20 mouse cellular contexts compared by ENCODE assay signal in genomic region chr1:179143154-179143832, GRCm38 (mm10).
DNase-seq lines count a peak whose midpoint lies in the region; ATAC-seq and TF ChIP-seq lines count a peak whose summit lies in the region.
"Had no signal": no experiment of that assay in that cellular context is flagged by ENCODE, and none has a peak within 500 bp of the region (broad histone marks: within the 10 kb centered on the region; RNA-seq: fewer than 3 reads in every experiment).

No protein-coding gene starts in this region.

- H3K36me3 ChIP-seq in kidney, embryonic 16.5 days (ENCODE audit: insufficient read depth, low read length): no peaks in the 10 kb centered on the region
- H3K36me3 ChIP-seq in kidney, adult 2 months (ENCODE audit: control insufficient read depth, insufficient read depth, low read length): no peaks in the 10 kb centered on the region
- H3K36me3 ChIP-seq in embryonic facial prominence, embryonic 13.5 days: no peaks in the 10 kb centered on the region
- no peaks in the 10 kb centered on the region for H3K36me3 ChIP-seq in neural tube, embryonic 15.5 days
- H3K36me3 ChIP-seq in hindbrain, embryonic 16.5 days (ENCODE audit: control insufficient read depth, insufficient read depth, low read length): no peaks in the 10 kb centered on the region
- H3K36me3 ChIP-seq: heart, embryonic 13.5 days; liver, embryonic 13.5 days; lung, embryonic 15.5 days; midbrain, embryonic 12.5 days had no signal

- no peak for TF ChIP-seq POLR2A in kidney, adult 2 months (IDR thresholded peaks at IDR 0.05; ENCODE audit: low read depth, low read length)

- H3K4me1 ChIP-seq in kidney, embryonic 16.5 days (ENCODE audit: insufficient read depth, low read length): peaks cover 18% of the 10 kb centered on the region
- no peaks in the 10 kb centered on the region for H3K4me1 ChIP-seq in kidney, adult 2 months (ENCODE audit: control insufficient read depth, insufficient read depth, low read length)
- peaks cover 74% of the 10 kb centered on the region for H3K4me1 ChIP-seq in embryonic facial prominence, embryonic 13.5 days
- H3K4me1 ChIP-seq in neural tube, embryonic 15.5 days: peaks cover 16% of the 10 kb centered on the region
- H3K4me1 ChIP-seq in hindbrain, embryonic 16.5 days (ENCODE audit: control insufficient read depth, insufficient read depth, low read depth, low read length): no peaks in the 10 kb centered on the region; the same call in 1 of the 2 replicates
- H3K4me1 ChIP-seq: liver, embryonic 13.5 days; lung, embryonic 15.5 days had no signal

- peak; percentile 74 for ATAC-seq in kidney, embryonic 16.5 days (ENCODE audit: low FRiP score, low TSS enrichment)
- ATAC-seq in embryonic facial prominence, embryonic 13.5 days (ENCODE audit: insufficient number of reproducible peaks, insufficient read depth, low FRiP score, low TSS enrichment, low read depth): no peak
- ATAC-seq in neural tube, embryonic 15.5 days (ENCODE audit: low FRiP score): peak; percentile 55; the same call in 1 of the 2 replicates
- ATAC-seq in hindbrain, embryonic 16.5 days: no peak
- ATAC-seq: forebrain, postnatal 0 days; Patski had no signal

- TF ChIP-seq CTCF in kidney, adult 2 months (conservative IDR thresholded peaks at IDR 0.05; ENCODE audit: insufficient read depth, insufficient read length, low read depth, low read length): no peak
- TF ChIP-seq CTCF in left cerebral cortex, adult 2 months (IDR thresholded peaks at IDR 0.05): no peak

- H3K27ac ChIP-seq in kidney, embryonic 16.5 days (ENCODE audit: low read length): peak overlapping the region; percentile 80
- no peak overlapping the region for H3K27ac ChIP-seq in kidney, adult 2 months (ENCODE audit: insufficient read depth, low read depth, low read length)
- peak overlapping the region; percentile 82 for H3K27ac ChIP-seq in embryonic facial prominence, embryonic 13.5 days
- no peak overlapping the region for H3K27ac ChIP-seq in neural tube, embryonic 15.5 days (replicated peaks)
- H3K27ac ChIP-seq in hindbrain, embryonic 16.5 days (ENCODE audit: low read depth, low read length): no peak overlapping the region
- no peak overlapping the region for H3K27ac ChIP-seq in left cerebral cortex, adult 2 months
- H3K27ac ChIP-seq: gastrocnemius, adult 2 months; heart, embryonic 13.5 days; liver, embryonic 13.5 days; lung, embryonic 15.5 days; midbrain, embryonic 12.5 days had no signal

- intact Hi-C loops in left cerebral cortex, adult 2 months (cut with DNase I): loop anchor here (5.0 kb wide), 4 partner anchors 89 to 456 kb away; no protein-coding TSS in a partner anchor

- H3K4me3 ChIP-seq in kidney, embryonic 16.5 days (ENCODE audit: low read length): no peak overlapping the region
- H3K4me3 ChIP-seq in kidney, adult 2 months (ENCODE audit: insufficient read depth, low read depth, low read length): no peak overlapping the region
- no peak overlapping the region for H3K4me3 ChIP-seq in embryonic facial prominence, embryonic 13.5 days
- H3K4me3 ChIP-seq in neural tube, embryonic 15.5 days (replicated peaks): no peak overlapping the region
- H3K4me3 ChIP-seq in hindbrain, embryonic 16.5 days (ENCODE audit: low read length): no peak overlapping the region
- H3K4me3 ChIP-seq in left cerebral cortex, adult 2 months: no peak overlapping the region
- H3K4me3 ChIP-seq: gastrocnemius, adult 2 months; heart, embryonic 13.5 days; liver, embryonic 13.5 days; lung, embryonic 15.5 days; midbrain, embryonic 12.5 days had no signal

- H3K9me3 ChIP-seq in kidney, embryonic 16.5 days (ENCODE audit: low read length): no peaks in the 10 kb centered on the region
- H3K9me3 ChIP-seq in embryonic facial prominence, embryonic 13.5 days: no peaks in the 10 kb centered on the region
- H3K9me3 ChIP-seq in neural tube, embryonic 15.5 days (replicated peaks): no peaks in the 10 kb centered on the region
- no peaks in the 10 kb centered on the region for H3K9me3 ChIP-seq in hindbrain, embryonic 16.5 days (ENCODE audit: control insufficient read depth, low read length)
- H3K9me3 ChIP-seq: heart, embryonic 13.5 days; liver, embryonic 13.5 days; lung, embryonic 15.5 days; midbrain, embryonic 12.5 days had no signal

- H3K4me2 ChIP-seq in kidney, embryonic 16.5 days (replicated peaks; ENCODE audit: low read depth, low read length): no peak overlapping the region
- H3K4me2 ChIP-seq in embryonic facial prominence, embryonic 13.5 days: no peak overlapping the region
- H3K4me2 ChIP-seq in neural tube, embryonic 15.5 days: no peak overlapping the region
- no peak overlapping the region for H3K4me2 ChIP-seq in hindbrain, embryonic 16.5 days (ENCODE audit: low read length)
- H3K4me2 ChIP-seq: heart, embryonic 13.5 days; liver, embryonic 13.5 days; lung, embryonic 15.5 days; midbrain, embryonic 12.5 days had no signal

- no peaks in the 10 kb centered on the region for H3K27me3 ChIP-seq in kidney, embryonic 16.5 days (ENCODE audit: insufficient read depth, low read length)
- H3K27me3 ChIP-seq in kidney, adult 2 months (replicated peaks; ENCODE audit: control insufficient read depth, insufficient read depth, low read length): no peaks in the 10 kb centered on the region
- no peaks in the 10 kb centered on the region for H3K27me3 ChIP-seq in embryonic facial prominence, embryonic 13.5 days
- H3K27me3 ChIP-seq in neural tube, embryonic 15.5 days (replicated peaks): 0 out of 2 replicates have a peak, but pooled peaks cover 4% of the 10 kb centered on the region
- H3K27me3 ChIP-seq in hindbrain, embryonic 16.5 days (replicated peaks; ENCODE audit: control insufficient read depth, insufficient read depth, low read length): no peaks in the 10 kb centered on the region
- H3K27me3 ChIP-seq: heart, embryonic 13.5 days; liver, embryonic 13.5 days; lung, embryonic 15.5 days; Patski had no signal

- H3K9ac ChIP-seq in kidney, embryonic 16.5 days (replicated peaks; ENCODE audit: low read length): no peak overlapping the region
- no peak overlapping the region for H3K9ac ChIP-seq in embryonic facial prominence, embryonic 13.5 days
- H3K9ac ChIP-seq in neural tube, embryonic 15.5 days (replicated peaks): no peak overlapping the region
- H3K9ac ChIP-seq in hindbrain, embryonic 16.5 days (ENCODE audit: low read depth, low read length): no peak overlapping the region
- H3K9ac ChIP-seq: forebrain, postnatal 0 days; heart, embryonic 13.5 days; liver, embryonic 13.5 days; lung, embryonic 15.5 days; midbrain, embryonic 12.5 days had no signal

- no peak for DNase-seq in kidney, adult 2 months
- peak; percentile 85 for DNase-seq in hindlimb bud, embryonic 11.5 days (ENCODE audit: extremely low spot score, low read depth, low spot score)
- no peak for DNase-seq in left cerebral cortex, adult 2 months (ENCODE audit: extremely low spot score in 1 of 2, low spot score in 2 of 2)
- DNase-seq in lung, postnatal 14 days: no peak
- DNase-seq: adrenal gland, postnatal 14 days; cerebellum, adult 8-10 months; forebrain, postnatal 0 days; gastrocnemius, adult 2 months; heart, postnatal 36 days; liver, embryonic 13.5 days; right cerebral cortex, adult 18-20 months; thymus, postnatal 25 days had no signal

- 27% methylated on average over 11 of the region's 11 CpGs for WGBS in kidney, embryonic 16.5 days
- WGBS in kidney, adult 2 months: 75% methylated on average over 11 of the region's 11 CpGs
- WGBS in embryonic facial prominence, embryonic 13.5 days: 35% methylated on average over 11 of the region's 11 CpGs
- 42% methylated on average over 11 of the region's 11 CpGs for WGBS in neural tube, embryonic 15.5 days
- 76% methylated on average over 11 of the region's 11 CpGs for WGBS in hindbrain, embryonic 16.5 days

Comparison
In these comparisons a context has a peak if more than half of its experiments do, and no peak if none do; other contexts are left out.
1. H3K27ac ChIP-seq: peak in kidney, embryonic 16.5 days (single experiment) and embryonic facial prominence, embryonic 13.5 days (single experiment); none in kidney, adult 2 months (single experiment), neural tube, embryonic 15.5 days (single experiment), hindbrain, embryonic 16.5 days (single experiment) and left cerebral cortex, adult 2 months (single experiment).
2. ATAC-seq: peak in kidney, embryonic 16.5 days (single experiment) and neural tube, embryonic 15.5 days (single experiment); none in embryonic facial prominence, embryonic 13.5 days (single experiment) and hindbrain, embryonic 16.5 days (single experiment).